Mouse (Mus musculus) duodenum, adult 2 months (tissue): Measurements from ENCODE around the gene Stab2. TPM values are rescaled to one million over a fixed set of nuclear protein-coding genes. Genes with fewer than 3 reads are reported as not detected.

Experiments used
- polyA plus RNA-seq: library from polyadenylated mRNA; depleted of rRNA; stranded (reverse); fragments of >200 nt; gene quantifications from 2 replicates; pipeline ENCODE4 v1.2.3, GENCODE M21; 2012; ENCODE audit warnings: low replicate concordance; rRNA removed

The Stab2 gene
- 0.40 and 0.81 TPM in 2 replicates for polyA plus RNA-seq

DNA sequence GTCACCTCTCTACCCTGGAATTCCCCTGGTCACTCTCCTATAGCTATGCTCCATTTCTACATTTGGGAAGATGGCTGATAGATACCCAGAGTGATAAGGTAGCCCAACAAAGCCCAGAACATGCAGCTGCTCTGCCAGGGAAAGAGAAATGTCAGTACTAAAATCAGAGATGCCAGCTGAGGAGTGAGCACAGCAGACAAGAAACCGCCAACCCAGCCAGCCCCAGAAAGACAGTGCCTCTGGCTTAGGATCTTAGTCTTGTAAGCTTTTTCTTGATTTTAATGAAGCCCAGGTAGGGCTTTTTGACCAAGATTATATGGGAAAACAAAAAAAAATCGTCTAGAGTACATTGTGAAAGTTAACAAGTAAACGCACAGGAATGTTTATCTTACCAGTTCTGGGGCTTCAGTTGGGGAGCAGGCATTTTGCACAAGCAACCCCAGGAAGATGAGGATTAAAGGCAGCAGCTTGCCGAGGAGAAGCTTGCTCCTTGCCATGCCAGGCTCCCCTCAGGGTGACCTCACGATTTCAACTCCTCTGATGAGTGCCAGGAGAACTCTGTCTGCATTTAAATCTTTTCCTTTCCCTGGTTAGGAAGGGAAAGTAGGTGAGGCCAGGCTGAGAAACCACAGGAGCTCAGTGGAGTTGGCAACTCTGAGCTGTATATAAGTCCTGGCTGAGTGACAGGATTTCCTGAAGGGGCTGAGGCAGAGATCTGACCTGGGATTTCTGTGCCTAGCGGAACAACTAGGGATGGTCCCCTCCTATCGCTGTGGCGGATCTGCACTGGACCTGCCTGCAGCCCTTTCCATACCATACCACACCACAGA is at the start of gene Stab2:
TSS of gene Stab2 (minus strand) at position 641 of the 830 bp plus-strand sequence.

Other genes with a start within 250 kb of the Stab2 start
- not detected in 2 replicates for gene Gm49358, start 244.1 kb downstream of the Stab2 start, polyA plus RNA-seq
- 1.3 and 3.7 TPM in 2 replicates for gene Nt5dc3, start 229.0 kb downstream of the Stab2 start, polyA plus RNA-seq
- not detected in 2 replicates for gene 1700113H08Rik, start 50.0 kb upstream of the Stab2 start, polyA plus RNA-seq